Mouse (Mus musculus): ENCODE measurements around the gene Metap2. TPM values are rescaled to one million over a fixed set of nuclear protein-coding genes. Genes with fewer than 3 reads are reported as not detected.
A peak's percentile ranks its signal among the peaks of the same experiment; 100 is the strongest.

The Metap2 gene
- polyA plus RNA-seq, 1 experiment from 2014 or later = 212 TPM

DNA sequence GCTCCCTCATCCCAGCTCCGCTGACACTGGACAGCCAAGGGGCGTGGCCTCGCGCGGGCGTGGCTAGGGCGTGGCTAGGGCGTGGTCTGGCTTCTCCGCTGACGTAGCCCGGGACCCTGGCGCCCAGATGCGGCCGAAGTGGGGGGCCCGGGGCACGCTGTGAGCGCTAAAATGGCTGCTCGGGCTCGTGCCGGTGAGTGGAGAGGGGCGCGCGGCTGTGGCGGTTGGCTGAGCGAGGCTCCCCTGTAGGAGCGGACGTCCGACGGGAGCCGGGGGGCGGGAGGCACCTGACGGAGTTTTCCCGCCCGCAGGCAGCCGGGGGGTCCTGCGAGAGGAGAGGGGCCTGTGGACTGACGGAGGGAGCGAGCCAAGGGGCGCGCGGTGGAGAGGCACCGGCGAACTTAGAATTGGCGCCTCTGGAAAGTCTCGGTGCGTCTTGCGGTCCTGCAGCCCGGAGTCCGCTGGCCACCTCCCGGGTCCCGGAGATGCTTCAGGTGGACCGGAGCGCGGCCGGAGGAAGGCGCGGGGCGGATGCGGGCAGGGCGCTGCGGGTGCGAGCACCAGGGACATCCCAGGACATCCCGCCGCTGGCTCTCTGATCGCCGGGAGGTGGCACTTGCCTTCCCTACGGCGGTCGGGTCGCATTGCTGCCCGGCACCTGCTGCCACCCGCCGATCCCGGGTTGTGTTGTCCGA, 63.0 kb downstream of the Metap2 start:
- ATAC-seq = peak; percentile 94
- Histone ChIP-seq H3K4me3 (peak overlapping the region; percentile 70), H3K9ac (peak overlapping the region; percentile 64), H3K36me3 (ENCODE audit: poor library complexity, severe bottlenecking) (no peaks in the 10 kb centered on the region), H3K4me1 (peaks cover 30% of the 10 kb centered on the region), H3K27me3 (peaks cover 59% of the 10 kb centered on the region), H3K4me2 (peak overlapping the region; percentile 96), H3K9me3 (replicated peaks) (no peaks in the 10 kb centered on the region), H3K27ac (no peak overlapping the region)
- under 1% methylated on average over 63 of the region's 75 CpGs for WGBS

DNA sequence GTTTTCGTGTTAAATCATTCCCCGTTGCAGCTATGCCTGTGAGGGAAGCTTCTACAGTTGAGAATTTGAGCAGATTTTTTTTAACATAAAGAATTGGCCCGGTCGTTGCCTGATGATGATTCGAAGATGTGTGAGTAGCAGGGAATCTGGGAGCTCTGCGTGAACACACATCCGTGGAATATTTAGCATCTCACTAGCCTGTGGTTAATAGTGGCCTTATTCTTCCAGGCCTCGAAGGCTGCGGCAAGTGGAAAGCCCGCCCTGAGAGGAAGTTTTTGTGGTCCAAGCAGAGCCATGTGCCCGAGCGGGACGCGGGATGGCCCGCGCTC, 63.6 kb downstream of the Metap2 start:
- Histone ChIP-seq H3K4me3 (peak overlapping the region; percentile 70), H3K9ac (peak overlapping the region; percentile 64), H3K4me2 (peak overlapping the region; percentile 96), H3K27me3 (peaks cover 59% of the 10 kb centered on the region), H3K36me3 (ENCODE audit: poor library complexity, severe bottlenecking) (no peaks in the 10 kb centered on the region), H3K9me3 (replicated peaks) (no peaks in the 10 kb centered on the region), H3K27ac (no peak overlapping the region), H3K4me1 (peaks cover 30% of the 10 kb centered on the region)
- 2% methylated on average over 16 of the region's 16 CpGs for whole genome bisulfite sequencing
- no peak for ATAC-seq

DNA sequence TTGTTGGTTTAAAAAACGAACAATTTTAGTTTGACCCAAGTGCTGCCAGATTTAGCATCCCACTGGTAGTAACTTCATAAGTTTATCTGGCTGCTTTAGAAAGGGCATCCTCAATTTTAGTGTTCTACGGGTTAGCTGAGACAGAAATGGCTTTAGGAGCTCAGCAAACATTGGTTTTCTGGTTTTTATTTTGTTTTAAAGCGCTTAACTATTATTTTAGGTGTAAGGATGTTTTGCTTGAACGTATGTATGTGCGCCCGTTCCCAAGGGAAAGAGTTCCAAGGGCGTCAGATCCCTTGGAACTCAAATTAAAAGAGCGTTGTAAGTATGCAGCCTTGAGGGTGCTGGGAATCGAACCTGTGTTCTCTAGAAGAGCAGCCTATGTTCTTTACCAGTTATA, 64.1 kb downstream of the Metap2 start:
- WGBS = 31% methylated on average over 9 of the region's 9 CpGs
- no peak for ATAC-seq
- H3K27ac ChIP-seq = no peak overlapping the region
- H3K4me3 ChIP-seq = no peak overlapping the region
- H3K4me2 ChIP-seq = peak overlapping the region; percentile 96; the same call in 1 of the 2 replicates
- H3K9ac ChIP-seq = no peak overlapping the region
- H3K4me1 ChIP-seq = peaks cover 30% of the 10 kb centered on the region
- peaks cover 59% of the 10 kb centered on the region for H3K27me3 ChIP-seq
- no peaks in the 10 kb centered on the region for H3K36me3 ChIP-seq (ENCODE audit: poor library complexity, severe bottlenecking)
- H3K9me3 ChIP-seq (replicated peaks) = no peaks in the 10 kb centered on the region

DNA sequence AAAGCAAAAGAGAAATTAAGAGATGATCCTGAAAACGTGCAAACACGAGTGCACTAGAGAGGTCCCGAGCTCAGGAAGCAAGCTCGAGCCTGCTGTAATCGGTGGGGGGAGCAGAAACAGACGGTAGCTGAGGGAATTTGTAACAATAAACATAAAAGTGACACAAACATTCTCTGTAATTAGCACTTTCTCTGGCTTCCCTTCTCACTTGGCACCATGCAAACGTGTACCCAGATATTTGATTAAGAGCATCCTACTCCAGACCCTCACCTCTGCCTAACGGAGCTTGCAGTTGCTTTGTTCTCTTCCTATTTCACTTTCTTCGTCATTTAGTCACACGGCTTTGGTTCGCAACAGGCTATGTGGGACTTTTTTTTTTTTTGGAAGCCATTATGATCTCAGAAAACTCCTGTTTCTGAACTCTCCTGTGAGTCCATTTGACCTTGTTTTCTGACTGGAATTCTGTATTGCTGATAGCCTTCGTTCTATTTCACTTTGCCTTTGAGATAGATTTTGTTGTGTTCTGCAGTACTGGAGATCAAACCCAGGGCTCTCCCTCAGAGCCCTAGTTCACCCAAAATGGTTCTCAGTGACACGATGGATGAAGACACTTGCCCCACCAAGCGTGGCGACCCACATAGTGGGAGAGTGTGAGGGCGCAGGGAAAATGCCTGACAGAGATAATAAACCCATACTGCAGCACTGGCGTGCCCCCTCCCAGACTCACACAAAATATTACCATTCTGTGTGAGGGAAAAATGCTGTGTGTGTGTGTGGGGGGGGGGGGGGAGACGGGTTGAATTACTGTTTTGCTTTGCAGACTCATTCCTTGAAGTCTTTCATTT, 64.9 kb downstream of the Metap2 start:
- 11% methylated on average over 18 of the region's 18 CpGs for WGBS
- H3K4me1 ChIP-seq = peaks cover 26% of the 10 kb centered on the region
- H3K27me3 ChIP-seq = peaks cover 59% of the 10 kb centered on the region
- H3K9ac ChIP-seq = no peak overlapping the region
- H3K27ac ChIP-seq = no peak overlapping the region
- peak overlapping the region; percentile 37; the same call in 1 of the 2 replicates for H3K4me2 ChIP-seq
- no peaks in the 10 kb centered on the region for H3K36me3 ChIP-seq (ENCODE audit: poor library complexity, severe bottlenecking)
- no peak for ATAC-seq
- H3K9me3 ChIP-seq (replicated peaks) = no peaks in the 10 kb centered on the region
- H3K4me3 ChIP-seq = peak overlapping the region; percentile 9; the same call in 1 of the 2 replicates

DNA sequence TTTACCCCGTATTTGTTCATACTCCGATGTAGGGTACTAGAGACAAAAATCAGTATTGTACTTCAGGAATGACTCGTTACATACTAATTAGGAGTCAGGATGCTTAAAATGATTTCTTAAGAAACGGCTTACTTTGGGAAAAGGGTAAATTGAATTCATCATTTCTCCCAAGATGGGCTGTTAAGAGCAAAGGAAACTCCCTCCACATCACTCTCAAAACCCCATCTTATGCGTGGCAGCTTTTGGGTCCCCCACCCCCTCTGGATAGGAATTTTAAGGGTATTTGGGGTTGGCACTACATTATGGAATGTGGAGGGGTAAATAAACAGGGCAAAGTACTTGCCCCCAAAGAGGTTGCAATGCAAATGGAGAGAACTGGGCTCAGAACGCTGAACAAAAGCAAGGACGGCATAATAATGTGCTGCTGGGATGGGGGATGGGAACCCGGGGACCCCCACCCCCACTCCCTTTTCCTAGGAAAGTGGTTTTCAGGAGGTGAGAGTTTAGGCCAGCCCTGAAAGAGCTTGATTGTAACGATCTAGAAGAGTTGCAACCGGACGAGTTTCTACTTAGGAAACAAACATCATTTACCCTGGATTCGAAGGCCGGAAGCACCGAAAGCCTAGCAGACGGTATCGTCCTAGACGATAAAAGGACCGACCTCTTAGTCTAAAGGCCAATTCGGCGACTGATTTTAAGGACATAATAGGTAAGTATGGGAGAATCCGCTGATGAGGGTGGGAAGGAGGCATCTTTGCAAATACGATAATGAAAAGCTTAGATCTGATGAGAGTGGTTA, 65.8 kb downstream of the Metap2 start, which contains the start of gene Usp44:
TSS of gene Usp44 (plus strand) at position 625 of the 799 bp plus-strand sequence.
- H3K27me3 ChIP-seq = peaks cover 56% of the 10 kb centered on the region
- H3K4me3 ChIP-seq = peak within 1 kb of the TSS; percentile 9; the same call in 1 of the 2 replicates
- H3K4me2 ChIP-seq = peak within 1 kb of the TSS; percentile 37
- H3K36me3 ChIP-seq (ENCODE audit: poor library complexity, severe bottlenecking) = no peaks in the 10 kb centered on the region
- peaks cover 26% of the 10 kb centered on the region for H3K4me1 ChIP-seq
- H3K9me3 ChIP-seq (replicated peaks) = no peaks in the 10 kb centered on the region
- H3K27ac ChIP-seq = no peak within 1 kb of the TSS
- H3K9ac ChIP-seq = no peak within 1 kb of the TSS
- 7% methylated on average over 22 of the region's 22 CpGs for WGBS
- ATAC-seq = no peak

- Histone ChIP-seq H3K27ac (no peak overlapping the region), H3K9ac (no peak overlapping the region), H3K9me3 (replicated peaks) (no peaks in the 10 kb centered on the region), H3K27me3 (peaks cover 50% of the 10 kb centered on the region), H3K4me3 (no peak overlapping the region), H3K36me3 (ENCODE audit: poor library complexity, severe bottlenecking) (no peaks in the 10 kb centered on the region), H3K4me2 (no peak overlapping the region), H3K4me1 (peaks cover 26% of the 10 kb centered on the region)
- 31% methylated on average over 9 of the region's 9 CpGs for WGBS
- no peak for ATAC-seq
These were observed 66.7 kb downstream of the Metap2 start for GRCm38 (mm10) chr10:93829898-93830831.

DNA sequence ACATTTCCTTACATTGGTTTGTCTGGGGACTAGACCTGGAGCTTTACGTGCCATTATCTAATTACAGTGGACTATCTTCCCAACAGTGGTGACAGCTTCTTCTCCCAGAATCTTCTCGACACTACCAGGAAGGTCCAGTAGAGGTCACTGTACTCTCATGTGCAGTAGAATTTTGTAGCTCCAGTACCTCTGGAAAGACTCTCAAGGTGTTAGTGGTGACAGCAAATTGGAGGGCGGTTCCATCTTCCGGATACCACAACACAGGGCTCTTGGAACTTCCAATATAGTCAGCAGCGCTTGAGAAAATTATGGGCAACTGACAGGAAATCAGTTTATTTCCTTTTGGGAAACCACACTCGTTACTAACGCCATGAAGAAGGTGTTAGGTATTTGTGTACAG, 78.2 kb downstream of the Metap2 start:
- Histone ChIP-seq H3K4me1 (no peaks in the 10 kb centered on the region), H3K27me3 (peaks cover 19% of the 10 kb centered on the region), H3K4me3 (no peak overlapping the region), H3K36me3 (ENCODE audit: poor library complexity, severe bottlenecking) (no peaks in the 10 kb centered on the region), H3K9ac (no peak overlapping the region), H3K9me3 (replicated peaks) (no peaks in the 10 kb centered on the region), H3K4me2 (no peak overlapping the region), H3K27ac (no peak overlapping the region)
- ATAC-seq = no peak
- WGBS = 41% methylated on average over 7 of the region's 7 CpGs

GRCm38 (mm10) chr10:93813755-93814154, 83.1 kb downstream of the Metap2 start:
- Histone ChIP-seq H3K9me3 (replicated peaks) (no peaks in the 10 kb centered on the region), H3K4me1 (no peaks in the 10 kb centered on the region), H3K4me2 (no peak overlapping the region), H3K9ac (no peak overlapping the region), H3K27ac (no peak overlapping the region), H3K27me3 (peaks cover 11% of the 10 kb centered on the region; the same call in 1 of the 2 replicates), H3K4me3 (no peak overlapping the region), H3K36me3 (ENCODE audit: poor library complexity, severe bottlenecking) (no peaks in the 10 kb centered on the region)
- 52% methylated on average over 10 of the region's 10 CpGs for WGBS
- peak; percentile 50 for ATAC-seq

- 0 out of 2 replicates have a peak overlapping the region, but pooled peaks have one; percentile 17 for H3K4me2 ChIP-seq
- no peaks in the 10 kb centered on the region for H3K9me3 ChIP-seq (replicated peaks)
- no peak for ATAC-seq
- 13% methylated on average over 10 of the region's 10 CpGs for WGBS
- no peak overlapping the region for H3K9ac ChIP-seq
- no peak overlapping the region for H3K4me3 ChIP-seq
- H3K4me1 ChIP-seq = no peaks in the 10 kb centered on the region
- H3K27ac ChIP-seq = no peak overlapping the region
- no peaks in the 10 kb centered on the region for H3K36me3 ChIP-seq (ENCODE audit: poor library complexity, severe bottlenecking)
- H3K27me3 ChIP-seq = peaks cover 9% of the 10 kb centered on the region; the same call in 1 of the 2 replicates
These were observed 84.0 kb downstream of the Metap2 start for GRCm38 (mm10) chr10:93812774-93813415.

- Histone ChIP-seq H3K4me3 (no peak overlapping the region), H3K4me2 (no peak overlapping the region), H3K27ac (no peak overlapping the region), H3K9ac (no peak overlapping the region), H3K9me3 (replicated peaks) (no peaks in the 10 kb centered on the region), H3K4me1 (no peaks in the 10 kb centered on the region), H3K27me3 (peaks cover 4% of the 10 kb centered on the region; the same call in 1 of the 2 replicates), H3K36me3 (ENCODE audit: poor library complexity, severe bottlenecking) (no peaks in the 10 kb centered on the region)
- 88% methylated on average over 7 of the region's 7 CpGs for WGBS
- no peak for ATAC-seq
These were observed 84.8 kb downstream of the Metap2 start for GRCm38 (mm10) chr10:93812098-93812497.
